ENCODE assay signal across 11 mouse cellular contexts in genomic region chr9:56024772-56025171, GRCm38 (mm10). TPM values are rescaled to one million over a fixed set of nuclear protein-coding genes. Genes with fewer than 3 reads are reported as not detected.
DNase-seq lines count a peak whose midpoint lies in the region; ATAC-seq and TF ChIP-seq lines count a peak whose summit lies in the region.
"Had no signal": no experiment of that assay in that cellular context is flagged by ENCODE, and none has a peak within 500 bp of the region (broad histone marks: within the 10 kb centered on the region; RNA-seq: fewer than 3 reads in every experiment).

No protein-coding gene starts in this region.

- no peak overlapping the region for H3K4me3 ChIP-seq in kidney, postnatal 0 days (replicated peaks; ENCODE audit: low read depth, low read length)
- no peak overlapping the region for H3K4me3 ChIP-seq in thymus, adult 2 months (ENCODE audit: control insufficient read depth, insufficient read depth, low read length)
- no peak overlapping the region for H3K4me3 ChIP-seq in forebrain, embryonic 12.5 days (replicated peaks)
- no peak overlapping the region for H3K4me3 ChIP-seq in forebrain, embryonic 14.5 days (ENCODE audit: low read depth, low read length)
- H3K4me3 ChIP-seq: hindbrain, embryonic 10.5 days had no signal

- peak; percentile 23; the same call in 1 of the 2 replicates for TF ChIP-seq CTCF in kidney, postnatal 0 days (IDR thresholded peaks at IDR 0.05; ENCODE audit: low read depth)
- TF ChIP-seq CTCF in thymus, adult 2 months (IDR thresholded peaks at IDR 0.05; ENCODE audit: borderline replicate concordance, control insufficient read depth, extremely low read depth, insufficient read depth, low read length, poor library complexity): no peak

- H3K27me3 ChIP-seq in kidney, postnatal 0 days (ENCODE audit: insufficient read depth, low read length): no peaks in the 10 kb centered on the region
- H3K27me3 ChIP-seq in thymus, adult 2 months (ENCODE audit: control insufficient read depth, insufficient read depth, low read length): no peaks in the 10 kb centered on the region
- H3K27me3 ChIP-seq in forebrain, embryonic 12.5 days: no peaks in the 10 kb centered on the region
- no peaks in the 10 kb centered on the region for H3K27me3 ChIP-seq in forebrain, embryonic 14.5 days (replicated peaks; ENCODE audit: control insufficient read depth, insufficient read depth, low read length)

- no peaks in the 10 kb centered on the region for H3K4me1 ChIP-seq in kidney, postnatal 0 days (replicated peaks; ENCODE audit: insufficient read depth, low read length)
- no peaks in the 10 kb centered on the region for H3K4me1 ChIP-seq in thymus, adult 2 months (replicated peaks; ENCODE audit: control insufficient read depth, insufficient read depth, low read length)
- H3K4me1 ChIP-seq in forebrain, embryonic 12.5 days: no peaks in the 10 kb centered on the region
- H3K4me1 ChIP-seq in forebrain, embryonic 14.5 days (ENCODE audit: control insufficient read depth, insufficient read depth, low read length): no peaks in the 10 kb centered on the region
- H3K4me1 ChIP-seq: hindbrain, embryonic 10.5 days had no signal

- no peak overlapping the region for H3K9ac ChIP-seq in kidney, postnatal 0 days (ENCODE audit: low read depth, low read length)
- H3K9ac ChIP-seq in forebrain, embryonic 12.5 days: no peak overlapping the region
- H3K9ac ChIP-seq in forebrain, embryonic 14.5 days (ENCODE audit: low read length): no peak overlapping the region

- no peak for ATAC-seq in kidney, postnatal 0 days (replicated peaks; ENCODE audit: low FRiP score, low read depth)
- ATAC-seq in forebrain, embryonic 12.5 days (ENCODE audit: low FRiP score): no peak
- ATAC-seq in forebrain, embryonic 14.5 days: no peak

- 55% methylated on average over 2 of the region's 2 CpGs for WGBS in kidney, postnatal 0 days
- 76% methylated on average over 2 of the region's 2 CpGs for WGBS in thymus, adult 2 months
- 59% methylated on average over 2 of the region's 2 CpGs for WGBS in forebrain, embryonic 12.5 days
- 52% methylated on average over 2 of the region's 2 CpGs for WGBS in forebrain, embryonic 14.5 days

- no peak overlapping the region for H3K27ac ChIP-seq in kidney, postnatal 0 days
- H3K27ac ChIP-seq in thymus, adult 2 months (ENCODE audit: control insufficient read depth, insufficient read depth, low read length): no peak overlapping the region
- H3K27ac ChIP-seq in forebrain, embryonic 12.5 days: no peak overlapping the region
- no peak overlapping the region for H3K27ac ChIP-seq in forebrain, embryonic 14.5 days (ENCODE audit: low read depth, low read length)
- H3K27ac ChIP-seq: hindbrain, embryonic 10.5 days had no signal

- TF ChIP-seq POLR2A in thymus, adult 2 months (IDR thresholded peaks at IDR 0.05; ENCODE audit: control insufficient read depth, extremely low read depth, insufficient read depth, low read length, poor library complexity): no peak

- no peaks in the 10 kb centered on the region for H3K36me3 ChIP-seq in kidney, postnatal 0 days (ENCODE audit: insufficient read depth, low read length)
- no peaks in the 10 kb centered on the region for H3K36me3 ChIP-seq in thymus, adult 2 months (ENCODE audit: control insufficient read depth, insufficient read depth, low read length)
- no peaks in the 10 kb centered on the region for H3K36me3 ChIP-seq in forebrain, embryonic 12.5 days (replicated peaks)
- H3K36me3 ChIP-seq in forebrain, embryonic 14.5 days (ENCODE audit: control insufficient read depth, insufficient read depth, low read length): no peaks in the 10 kb centered on the region
- H3K36me3 ChIP-seq: hindbrain, embryonic 10.5 days had no signal

- no peaks in the 10 kb centered on the region for H3K9me3 ChIP-seq in kidney, postnatal 0 days (replicated peaks; ENCODE audit: low read length)
- no peaks in the 10 kb centered on the region for H3K9me3 ChIP-seq in forebrain, embryonic 12.5 days
- H3K9me3 ChIP-seq in forebrain, embryonic 14.5 days (replicated peaks; ENCODE audit: control insufficient read depth, low read length): no peaks in the 10 kb centered on the region
- H3K9me3 ChIP-seq: hindbrain, embryonic 10.5 days had no signal

- no peak for DNase-seq in kidney, postnatal 0 days (ENCODE audit: low spot score)
- DNase-seq in kidney, postnatal 25 days: no peak
- peak; percentile 10 for DNase-seq in thymus, postnatal 4 days
- no peak for DNase-seq in thymus, adult 2 months
- DNase-seq in NIH3T3 (ENCODE audit: low read depth): peak; percentile 69
- no peak for DNase-seq in forebrain, embryonic 14.5 days (ENCODE audit: low spot score)
- DNase-seq: heart, adult 18-20 months had no signal

- H3K4me2 ChIP-seq in kidney, postnatal 0 days (ENCODE audit: low read length): no peak overlapping the region
- no peak overlapping the region for H3K4me2 ChIP-seq in forebrain, embryonic 12.5 days
- no peak overlapping the region for H3K4me2 ChIP-seq in forebrain, embryonic 14.5 days (ENCODE audit: low read length)

RNA-seq across cellular contexts. Expression of gene 4930563M21Rik, which starts 14.4 kb away (rescaled TPM):
- polyA plus RNA-seq in kidney, postnatal 0 days (2015; fragmentation: Nextera tagmentation; extraction: Ambion mirVana): not detected in 2 replicates
- polyA plus RNA-seq in thymus, adult 2 months (2012; rRNA removed): not detected in 2 replicates
- polyA plus RNA-seq in forebrain, embryonic 12.5 days (2016; fragmentation: Nextera tagmentation; extraction: Ambion mirVana): not detected in 2 replicates
- polyA plus RNA-seq in forebrain, embryonic 14.5 days (2014; fragmentation: Nextera tagmentation; extraction: Ambion mirVana): not detected in 2 replicates
- polyA plus RNA-seq: hindbrain, embryonic 10.5 days; kidney, embryonic 14.5 days; liver, adult 2 months had no signal

RNA-seq across cellular contexts. Expression of gene Rcn2, which starts 16.9 kb away (rescaled TPM):
- 230 and 240 TPM in 2 replicates for polyA plus RNA-seq in kidney, postnatal 0 days (2015; fragmentation: Nextera tagmentation; extraction: Ambion mirVana)
- 47.3 and 53.5 TPM in 2 replicates for polyA plus RNA-seq in thymus, adult 2 months (2012; rRNA removed)
- polyA plus RNA-seq in forebrain, embryonic 12.5 days (2016; fragmentation: Nextera tagmentation; extraction: Ambion mirVana): 354 and 355 TPM in 2 replicates
- polyA plus RNA-seq in forebrain, embryonic 14.5 days (2014; fragmentation: Nextera tagmentation; extraction: Ambion mirVana): 327 and 330 TPM in 2 replicates

Comparison
In these comparisons a context has a peak if more than half of its experiments do, and no peak if none do; other contexts are left out.
1. DNase-seq: peak in thymus, postnatal 4 days (single experiment) and NIH3T3 (single experiment); none in kidney, postnatal 0 days (single experiment), kidney, postnatal 25 days (0 of 2), thymus, adult 2 months (single experiment) and forebrain, embryonic 14.5 days (single experiment).